Mouse (Mus musculus) thymus, postnatal 0 days (tissue): Measurements from ENCODE around the gene Rab25. TPM values are rescaled to one million over a fixed set of nuclear protein-coding genes. Genes with fewer than 3 reads are reported as not detected.

Experiments
- DNase-seq: peaks from one replicate; pipeline ENCODE4 v3.0.0-alpha.2; 2015; ENCODE audit warnings: low spot score
- polyA plus RNA-seq: library from polyadenylated mRNA; unstranded; fragments of >200 nt; fragmentation: Nextera tagmentation; extraction: Ambion mirVana; gene quantifications from 2 replicates; pipeline ENCODE4 v1.2.1, GENCODE M21; 2015

Rab25 gene
- polyA plus RNA-seq, 1 experiment from 2014 or later, result 3.5 TPM

GRCm38 (mm10) chr3:88542486-88542885 is 5.6 kb downstream of the Rab25 start:
- no peak for DNase-seq

GRCm38 (mm10) chr3:88541622-88542401 is 6.3 kb downstream of the Rab25 start:
- DNase-seq, result no peak

GRCm38 (mm10) chr3:88540085-88540484 is 8.0 kb downstream of the Rab25 start:
- peak; percentile 43 for DNase-seq

GRCm38 (mm10) chr3:88539397-88539796 is 8.7 kb downstream of the Rab25 start:
- DNase-seq, result no peak

- DNase-seq, result no peak
Observed at GRCm38 (mm10) chr3:88538271-88539145, 9.6 kb downstream of the Rab25 start.

GRCm38 (mm10) chr3:88537146-88537545 is 11.0 kb downstream of the Rab25 start:
- DNase-seq, result no peak

GRCm38 (mm10) chr3:88536103-88536930 is 11.8 kb downstream of the Rab25 start:
- peak; percentile 56 for DNase-seq

- no peak for DNase-seq
Observed at GRCm38 (mm10) chr3:88535527-88535926, 12.6 kb downstream of the Rab25 start.

- no peak for DNase-seq
Observed at GRCm38 (mm10) chr3:88535005-88535404, 13.1 kb downstream of the Rab25 start.

GRCm38 (mm10) chr3:88533706-88534105 is 14.4 kb downstream of the Rab25 start:
- DNase-seq, result no peak

- DNase-seq, result no peak
Observed at GRCm38 (mm10) chr3:88532689-88533511, 15.2 kb downstream of the Rab25 start.

GRCm38 (mm10) chr3:88532299-88532674 is 15.8 kb downstream of the Rab25 start, which contains the start of gene Mex3a:
Gene Mex3a, plus strand, starts transcription at chr3:88532395.
- no peak for DNase-seq

- peak; percentile 95 for DNase-seq
Observed at GRCm38 (mm10) chr3:88531348-88532298, 16.5 kb downstream of the Rab25 start.

GRCm38 (mm10) chr3:88530082-88530864 is 17.8 kb downstream of the Rab25 start:
- DNase-seq, result no peak

GRCm38 (mm10) chr3:88529204-88530000 is 18.7 kb downstream of the Rab25 start:
- no peak for DNase-seq

GRCm38 (mm10) chr3:88528646-88529045 is 19.5 kb downstream of the Rab25 start:
- no peak for DNase-seq

GRCm38 (mm10) chr3:88527565-88527964 is 20.5 kb downstream of the Rab25 start:
- no peak for DNase-seq
